Mouse (Mus musculus) midbrain, postnatal 0 days (tissue): ENCODE measurements at regions not wholly inside any gene's neighbourhood (a gene's known extent, or its start where the extent isn't known, plus 50 kb on each side); places are given as distances from the start of the nearest gene placed in this dataset.

Experiments used
- ATAC-seq: fragments of 200-750 bp; cut with Nextera tagmentation; 2 replicates; pipeline ENCODE4 v1.8.0; 2017; ENCODE audit warnings: moderate number of reproducible peaks, mild to moderate bottlenecking, moderate TSS enrichment, moderate library complexity; ENCODE audit not compliant: low FRiP score
- DNase-seq: peaks from one replicate; pipeline ENCODE4 v3.0.0-alpha.2; 2015; ENCODE audit warnings: low spot score
- H3K27ac ChIP-seq: fragments of 300-500 bp; sonication (generic); 2 replicates; pipeline ENCODE4 v1.5.1; 2014; ENCODE audit warnings: low read depth, mild to moderate bottlenecking, low read length, mixed read lengths
- H3K27me3 ChIP-seq: fragments of 300-500 bp; sonication (generic); 2 replicates; pipeline ENCODE4 v1.6.1; 2014; ENCODE audit warnings: low read length, control low read depth, mixed read lengths; ENCODE audit not compliant: insufficient read depth
- H3K36me3 ChIP-seq: fragments of 300-500 bp; sonication (generic); 2 replicates; pipeline ENCODE4 v1.6.1; 2014; ENCODE audit warnings: low read length, control low read depth, mixed read lengths; ENCODE audit not compliant: insufficient read depth
- H3K4me1 ChIP-seq: fragments of 300-500 bp; sonication (generic); 2 replicates; pipeline ENCODE4 v1.6.1; 2014; ENCODE audit warnings: mild to moderate bottlenecking, control low read depth, antibody characterized with exemption, low read length, mixed read lengths; ENCODE audit not compliant: insufficient read depth
- H3K4me2 ChIP-seq: fragments of 300-500 bp; sonication (generic); 2 replicates; pipeline ENCODE4 v1.6.1; 2014; ENCODE audit warnings: low read depth, mild to moderate bottlenecking, low read length, mixed read lengths; ENCODE audit not compliant: poor library complexity, severe bottlenecking
- H3K4me3 ChIP-seq: fragments of 300-500 bp; sonication (generic); 2 replicates; pipeline ENCODE4 v1.5.1; 2014; ENCODE audit warnings: low read depth, mild to moderate bottlenecking, low read length, moderate library complexity
- H3K9ac ChIP-seq: fragments of 300-500 bp; sonication (generic); replicated peaks from 2 replicates; pipeline ENCODE4 v1.6.1; 2014; ENCODE audit warnings: mild to moderate bottlenecking, low read length, moderate library complexity, mixed read lengths; ENCODE audit not compliant: poor library complexity, severe bottlenecking
- H3K9me3 ChIP-seq: fragments of 300-500 bp; sonication (generic); 2 replicates; pipeline ENCODE4 v1.6.1; 2016; ENCODE audit warnings: low read length, control low read depth
- CTCF ChIP-seq: IDR thresholded peaks from 2 replicates; pipeline ENCODE4 v1.5.1; 2016; ENCODE audit warnings: antibody characterized with exemption, mild to moderate bottlenecking
- WGBS: fragments of 180-500 bp; shearing (Covaris S2); extraction: QIAGEN DNeasy Blood & Tissue Kit; methylation state at CpG from one replicate; pipeline ENCODE4 v1.1.7; 2014; 5-methylcytosine and 5-hydroxymethylcytosine counted together

DNA sequence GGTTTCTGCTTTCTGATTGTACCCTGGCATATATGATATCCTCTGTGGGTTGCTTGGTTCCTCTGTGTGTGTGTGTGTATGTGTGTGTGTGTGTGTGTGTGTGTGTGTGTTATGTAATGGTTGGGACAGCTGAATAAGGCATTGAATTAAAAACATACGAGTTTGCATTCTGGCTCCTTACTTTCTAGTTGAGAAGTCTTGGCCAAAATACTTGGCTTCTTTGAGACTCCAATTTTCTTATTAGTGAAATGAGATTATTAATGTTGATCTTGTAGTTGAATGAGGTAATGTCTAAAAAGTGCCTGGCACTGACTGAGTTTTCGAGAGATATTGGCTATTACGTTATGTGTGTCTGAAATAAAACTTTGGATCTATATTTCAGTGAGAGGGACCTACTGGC lies 88.0 kb upstream of the Serp2 start:
- Histone ChIP-seq H3K4me2 (no peak overlapping the region), H3K4me3 (no peak overlapping the region), H3K36me3 (no peaks in the 10 kb centered on the region), H3K9ac (no peak overlapping the region), H3K27ac (no peak overlapping the region), H3K9me3 (no peaks in the 10 kb centered on the region), H3K4me1 (no peaks in the 10 kb centered on the region), H3K27me3 (no peaks in the 10 kb centered on the region)
- TF ChIP-seq CTCF = no peak
- WGBS = 84% methylated on average over 3 of the region's 3 CpGs
- no peak for ATAC-seq
- no peak for DNase-seq

DNA sequence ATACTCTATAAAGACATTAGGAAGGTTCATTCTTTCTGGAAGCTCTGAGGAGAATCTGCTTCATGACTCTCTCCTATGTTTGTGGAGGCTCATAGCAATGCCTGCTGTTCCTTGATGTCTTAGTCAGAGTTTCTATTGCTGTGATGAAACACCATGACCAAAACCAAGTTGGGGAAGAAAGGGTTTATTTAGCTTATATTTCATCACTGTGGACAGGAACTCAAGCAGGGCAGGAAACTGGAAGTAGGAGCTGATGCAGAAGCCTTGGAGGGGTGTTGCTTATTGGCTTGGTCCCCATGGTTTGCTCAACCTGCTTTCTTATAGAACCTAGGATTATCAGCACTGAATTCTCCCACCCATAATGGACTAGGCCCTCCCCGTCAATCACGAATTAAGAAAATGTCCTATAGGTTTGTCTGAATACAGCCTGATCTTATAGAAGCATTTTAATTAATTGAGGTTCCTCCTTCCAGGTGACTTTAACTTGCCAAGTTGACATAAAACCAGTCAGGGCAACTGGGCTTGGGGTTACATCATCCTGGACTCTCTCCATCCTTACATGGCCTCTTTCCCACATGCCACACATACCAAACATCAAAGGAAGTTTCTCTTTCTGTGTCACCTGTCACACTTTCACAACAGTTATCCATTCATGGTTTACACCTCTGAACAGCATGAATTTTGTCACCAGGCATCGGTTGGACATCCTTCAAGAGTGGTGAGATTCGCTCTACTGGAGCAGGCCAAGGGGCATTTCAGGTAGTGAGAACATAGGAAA lies 85.3 kb upstream of the Serp2 start:
- Histone ChIP-seq H3K27ac (no peak overlapping the region), H3K27me3 (no peaks in the 10 kb centered on the region), H3K36me3 (no peaks in the 10 kb centered on the region), H3K9ac (no peak overlapping the region), H3K9me3 (no peaks in the 10 kb centered on the region), H3K4me3 (no peak overlapping the region), H3K4me2 (no peak overlapping the region), H3K4me1 (no peaks in the 10 kb centered on the region)
- no peak for TF ChIP-seq CTCF
- ATAC-seq (no peak), DNase-seq (no peak)
- WGBS = 95% methylated on average over 4 of the region's 4 CpGs

DNA sequence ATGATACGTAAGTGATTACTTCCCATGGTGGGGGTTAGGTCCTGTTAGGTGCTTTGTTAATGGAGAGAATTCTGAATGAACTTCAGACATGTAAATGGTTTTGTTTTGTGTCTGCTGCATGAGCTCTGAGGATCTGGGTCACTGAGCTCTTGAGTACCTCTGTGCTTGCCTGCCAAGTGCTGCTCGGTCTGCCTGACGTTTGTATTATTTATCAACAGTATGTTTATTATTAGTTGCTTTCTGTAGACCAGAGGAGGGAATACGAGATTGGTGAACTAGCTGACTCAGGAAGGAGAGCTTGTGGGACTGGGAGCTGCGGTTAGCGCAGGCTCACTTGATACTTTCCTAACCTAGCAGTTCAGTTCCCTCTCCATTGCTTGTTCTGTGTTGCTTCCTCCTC lies 76.5 kb upstream of the Serp2 start:
- ATAC-seq (no peak), DNase-seq (no peak)
- no peak overlapping the region for H3K27ac ChIP-seq
- H3K4me2 ChIP-seq = no peak overlapping the region
- no peak for TF ChIP-seq CTCF
- H3K9me3 ChIP-seq = no peaks in the 10 kb centered on the region
- H3K36me3 ChIP-seq = no peaks in the 10 kb centered on the region
- H3K4me3 ChIP-seq = no peak overlapping the region
- 56% methylated on average over 6 of the region's 6 CpGs for WGBS
- H3K4me1 ChIP-seq = 0 out of 2 replicates have a peak, but pooled peaks cover 6% of the 10 kb centered on the region
- H3K27me3 ChIP-seq = no peaks in the 10 kb centered on the region
- H3K9ac ChIP-seq = no peak overlapping the region

DNA sequence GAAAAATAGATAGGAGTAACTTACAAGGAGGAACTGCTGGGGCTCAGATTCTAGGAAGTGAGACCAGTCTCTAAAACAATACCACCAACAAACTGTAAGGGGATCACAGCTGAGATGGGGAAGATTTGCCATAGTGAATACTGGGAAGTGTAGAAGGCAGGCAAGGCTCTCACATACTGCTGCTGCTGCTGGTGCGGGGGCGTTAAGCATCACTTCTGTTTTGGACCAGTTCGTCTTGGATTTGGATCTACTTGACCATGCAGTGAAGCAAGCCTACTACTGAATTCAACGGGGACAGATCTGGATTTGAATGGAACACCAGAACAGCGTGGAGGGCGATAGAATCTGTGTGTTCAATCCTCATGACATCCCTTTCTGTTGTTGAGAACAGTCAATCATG lies 76.1 kb upstream of the Serp2 start:
- no peak overlapping the region for H3K4me3 ChIP-seq
- no peaks in the 10 kb centered on the region for H3K27me3 ChIP-seq
- no peak overlapping the region for H3K27ac ChIP-seq
- no peak for TF ChIP-seq CTCF
- ATAC-seq (no peak), DNase-seq (no peak)
- no peak overlapping the region for H3K4me2 ChIP-seq
- WGBS = 69% methylated on average over 6 of the region's 6 CpGs
- no peak overlapping the region for H3K9ac ChIP-seq
- H3K36me3 ChIP-seq = no peaks in the 10 kb centered on the region
- H3K9me3 ChIP-seq = no peaks in the 10 kb centered on the region
- H3K4me1 ChIP-seq = 0 out of 2 replicates have a peak, but pooled peaks cover 6% of the 10 kb centered on the region

DNA sequence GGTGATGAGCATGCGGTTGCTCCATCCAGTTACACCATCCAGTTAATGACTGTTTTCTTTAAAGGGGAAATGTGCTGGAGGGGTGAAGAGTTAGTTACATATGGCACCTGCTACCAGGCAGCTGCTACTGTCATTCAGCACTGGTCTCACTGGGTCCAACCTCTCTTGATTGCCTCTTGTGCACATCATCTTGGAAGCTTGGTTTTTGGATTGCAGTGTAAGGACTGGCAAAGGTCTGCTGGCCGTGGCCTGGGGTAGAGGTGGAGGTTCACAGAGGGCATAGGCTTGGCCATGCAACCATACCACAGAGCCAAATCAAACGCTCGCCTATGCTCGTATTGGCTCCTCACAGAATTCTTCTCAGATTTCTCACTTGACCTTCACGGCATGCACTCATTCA lies 75.1 kb upstream of the Serp2 start:
- Histone ChIP-seq H3K4me1 (0 out of 2 replicates have a peak, but pooled peaks cover 6% of the 10 kb centered on the region), H3K27ac (no peak overlapping the region), H3K36me3 (no peaks in the 10 kb centered on the region), H3K4me3 (no peak overlapping the region), H3K9ac (no peak overlapping the region), H3K27me3 (no peaks in the 10 kb centered on the region), H3K4me2 (no peak overlapping the region), H3K9me3 (no peaks in the 10 kb centered on the region)
- DNase-seq (no peak), ATAC-seq (no peak)
- WGBS = 83% methylated on average over 6 of the region's 6 CpGs
- no peak for TF ChIP-seq CTCF

DNA sequence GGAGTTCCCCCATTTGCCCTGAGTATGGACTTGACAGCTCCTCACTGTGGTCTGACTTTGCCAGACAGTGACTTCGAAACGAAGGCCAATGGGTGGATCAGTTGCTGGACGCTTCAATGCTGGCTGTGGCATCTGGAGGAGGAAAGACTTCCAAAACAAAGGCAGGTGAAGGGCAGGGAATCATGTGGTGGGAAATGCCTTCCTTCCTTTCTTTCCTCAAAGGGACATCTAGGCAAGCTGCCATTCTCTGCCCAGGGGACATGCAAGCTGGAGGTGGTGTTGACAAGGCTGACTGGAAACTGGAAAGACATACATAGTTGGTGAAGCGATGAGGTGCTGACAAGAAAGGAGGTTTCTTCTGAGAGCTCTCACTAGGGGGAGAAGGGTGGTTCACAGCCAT lies 74.5 kb upstream of the Serp2 start:
- Histone ChIP-seq H3K4me3 (no peak overlapping the region), H3K4me1 (peaks cover 9% of the 10 kb centered on the region; the same call in 1 of the 2 replicates), H3K36me3 (no peaks in the 10 kb centered on the region), H3K9me3 (no peaks in the 10 kb centered on the region), H3K27me3 (no peaks in the 10 kb centered on the region), H3K4me2 (no peak overlapping the region), H3K27ac (no peak overlapping the region), H3K9ac (no peak overlapping the region)
- no peak for ATAC-seq
- DNase-seq = no peak
- no peak for TF ChIP-seq CTCF
- WGBS = 83% methylated on average over 4 of the region's 4 CpGs
